ENCODE assay signal across 19 mouse cellular contexts in genomic region chr5:116246642-116247041, GRCm38 (mm10). TPM values are rescaled to one million over a fixed set of nuclear protein-coding genes. Genes with fewer than 3 reads are reported as not detected.
A peak's percentile ranks its signal among the peaks of the same experiment; 100 is the strongest.
DNase-seq lines count a peak whose midpoint lies in the region; ATAC-seq and TF ChIP-seq lines count a peak whose summit lies in the region.
"Had no signal": no experiment of that assay in that cellular context is flagged by ENCODE, and none has a peak within 500 bp of the region (broad histone marks: within the 10 kb centered on the region; RNA-seq: fewer than 3 reads in every experiment).

No protein-coding gene starts in this region.

- TF ChIP-seq CTCF in lung, postnatal 0 days (IDR thresholded peaks at IDR 0.05): no peak

- H3K36me3 ChIP-seq in heart, embryonic 11.5 days (ENCODE audit: control insufficient read depth, insufficient read depth, low read length): no peaks in the 10 kb centered on the region
- H3K36me3 ChIP-seq in lung, postnatal 0 days (ENCODE audit: insufficient read depth, low read length): no peaks in the 10 kb centered on the region
- H3K36me3 ChIP-seq: forebrain, embryonic 12.5 days; intestine, embryonic 15.5 days; midbrain, embryonic 12.5 days; neural tube, embryonic 12.5 days had no signal

- no peaks in the 10 kb centered on the region for H3K9me3 ChIP-seq in heart, embryonic 11.5 days (replicated peaks; ENCODE audit: control insufficient read depth, low read length)
- H3K9me3 ChIP-seq in lung, postnatal 0 days (ENCODE audit: low read length): no peaks in the 10 kb centered on the region
- H3K9me3 ChIP-seq: forebrain, embryonic 12.5 days; intestine, embryonic 15.5 days had no signal

- no peak for TF ChIP-seq EP300 in lung, postnatal 0 days (IDR thresholded peaks at IDR 0.05)

- no peak overlapping the region for H3K4me2 ChIP-seq in heart, embryonic 11.5 days
- H3K4me2 ChIP-seq in lung, postnatal 0 days (replicated peaks; ENCODE audit: low read depth, low read length): no peak overlapping the region
- H3K4me2 ChIP-seq: forebrain, embryonic 12.5 days; hindbrain, embryonic 14.5 days; intestine, embryonic 15.5 days; midbrain, embryonic 12.5 days; neural tube, embryonic 12.5 days had no signal

- WGBS in heart, embryonic 11.5 days (ENCODE audit: insufficient replicate concordance): 71% methylated on average over 7 of the region's 7 CpGs
- 65% methylated on average over 7 of the region's 7 CpGs for WGBS in lung, postnatal 0 days

- no peak overlapping the region for H3K4me3 ChIP-seq in heart, embryonic 11.5 days (ENCODE audit: low read depth, low read length)
- no peak overlapping the region for H3K4me3 ChIP-seq in lung, postnatal 0 days (ENCODE audit: low read depth, low read length)
- H3K4me3 ChIP-seq: forebrain, embryonic 12.5 days; heart, adult 2 months; intestine, embryonic 15.5 days; layer of hippocampus, adult 2 months; midbrain, embryonic 12.5 days; neural tube, embryonic 12.5 days had no signal

- no peak overlapping the region for H3K27ac ChIP-seq in heart, embryonic 11.5 days (ENCODE audit: low read depth, low read length)
- H3K27ac ChIP-seq in lung, postnatal 0 days (ENCODE audit: low read length): no peak overlapping the region
- H3K27ac ChIP-seq: forebrain, embryonic 12.5 days; heart, adult 2 months; hindbrain, embryonic 14.5 days; intestine, embryonic 15.5 days; layer of hippocampus, adult 2 months; midbrain, embryonic 12.5 days; neural tube, embryonic 12.5 days had no signal

- ATAC-seq in heart, embryonic 11.5 days (replicated peaks; ENCODE audit: insufficient number of reproducible peaks, low FRiP score, low TSS enrichment): no peak
- ATAC-seq in lung, postnatal 0 days: no peak
- ATAC-seq: intestine, embryonic 15.5 days had no signal

- no peaks in the 10 kb centered on the region for H3K27me3 ChIP-seq in heart, embryonic 11.5 days (ENCODE audit: control insufficient read depth, insufficient read depth, low read length)
- H3K27me3 ChIP-seq in lung, postnatal 0 days (replicated peaks; ENCODE audit: insufficient read depth, low read length): no peaks in the 10 kb centered on the region
- H3K27me3 ChIP-seq: intestine, embryonic 15.5 days; midbrain, embryonic 12.5 days; neural tube, embryonic 12.5 days had no signal

- H3K9ac ChIP-seq in heart, embryonic 11.5 days (ENCODE audit: low read depth, low read length): no peak overlapping the region
- no peak overlapping the region for H3K9ac ChIP-seq in lung, postnatal 0 days (replicated peaks; ENCODE audit: low read depth)
- H3K9ac ChIP-seq: forebrain, embryonic 12.5 days; hindbrain, embryonic 14.5 days; intestine, embryonic 15.5 days; midbrain, embryonic 12.5 days; neural tube, embryonic 12.5 days had no signal

- no peaks in the 10 kb centered on the region for H3K4me1 ChIP-seq in heart, embryonic 11.5 days (ENCODE audit: control insufficient read depth, insufficient read depth, low read length)
- H3K4me1 ChIP-seq in lung, postnatal 0 days (ENCODE audit: insufficient read depth, low read depth, low read length): no peaks in the 10 kb centered on the region
- H3K4me1 ChIP-seq: forebrain, embryonic 12.5 days; intestine, embryonic 15.5 days; neural tube, embryonic 12.5 days had no signal

- peak; percentile 1 to 7 for DNase-seq in heart, adult 9 months (ENCODE audit: low spot score in 2 of 2)
- peak; percentile 29 for DNase-seq in lung, postnatal 14 days
- DNase-seq in lung, postnatal 0 days (ENCODE audit: low spot score): no peak
- DNase-seq in kidney, postnatal 14 days: peak; percentile 62
- no peak for DNase-seq in yolk sac, embryonic 10.5 days (ENCODE audit: low spot score)
- no peak for DNase-seq in layer of hippocampus, adult 11-12 months (ENCODE audit: low spot score)
- DNase-seq: cerebellum, adult 2 months; gastrocnemius, postnatal 10 days; layer of hippocampus, postnatal 36 days; right cerebral cortex, adult 18-20 months had no signal

RNA-seq across cellular contexts. Expression of gene Ccdc60, which starts 42.1 kb away (rescaled TPM):
- polyA plus RNA-seq in heart, embryonic 11.5 days (2014; fragmentation: Nextera tagmentation; extraction: Ambion mirVana): 0.93 and 0.94 TPM in 2 replicates
- 1.3 and 1.5 TPM in 2 replicates for polyA plus RNA-seq in lung, postnatal 0 days (2015; fragmentation: Nextera tagmentation; extraction: Ambion mirVana)
- polyA plus RNA-seq: liver, embryonic 16.5 days had no signal

Comparison
In these comparisons a context has a peak if more than half of its experiments do, and no peak if none do; other contexts are left out.
1. DNase-seq: peak in heart, adult 9 months (2 of 2), lung, postnatal 14 days (single experiment) and kidney, postnatal 14 days (single experiment); none in lung, postnatal 0 days (single experiment), yolk sac, embryonic 10.5 days (single experiment) and layer of hippocampus, adult 11-12 months (single experiment).